Mouse (Mus musculus) heart, embryonic 11.5 days (tissue): ENCODE results near the gene Csad. TPM values are rescaled to one million over a fixed set of nuclear protein-coding genes. Genes with fewer than 3 reads are reported as not detected.

Experiments
- ATAC-seq: fragments of 200-750 bp; cut with Nextera tagmentation; replicated peaks from 2 replicates; pipeline ENCODE4 v1.8.0; 2017; ENCODE audit warnings: moderate library complexity; ENCODE audit not compliant: insufficient number of reproducible peaks, low FRiP score, low TSS enrichment
- H3K27ac ChIP-seq: fragments of 300-500 bp; sonication (generic); 2 replicates; pipeline ENCODE4 v1.5.1; 2014; ENCODE audit warnings: mild to moderate bottlenecking, low read depth, low read length
- H3K27me3 ChIP-seq: fragments of 300-500 bp; sonication (generic); 2 replicates; pipeline ENCODE4 v1.6.1; 2014; ENCODE audit warnings: mild to moderate bottlenecking, low read length, mixed read lengths; ENCODE audit not compliant: control insufficient read depth, insufficient read depth
- H3K36me3 ChIP-seq: fragments of 300-500 bp; sonication (generic); 2 replicates; pipeline ENCODE4 v1.6.1; 2014; ENCODE audit warnings: mild to moderate bottlenecking, low read length, moderate library complexity, mixed read lengths; ENCODE audit not compliant: control insufficient read depth, insufficient read depth
- H3K4me1 ChIP-seq: fragments of 300-500 bp; sonication (generic); 2 replicates; pipeline ENCODE4 v1.6.1; 2014; ENCODE audit warnings: low read length; ENCODE audit not compliant: control insufficient read depth, insufficient read depth
- H3K4me2 ChIP-seq: fragments of 300-500 bp; sonication (generic); 2 replicates; pipeline ENCODE4 v1.6.1; 2014; ENCODE audit warnings: mild to moderate bottlenecking, moderate library complexity
- H3K4me3 ChIP-seq: fragments of 300-500 bp; sonication (generic); 2 replicates; pipeline ENCODE4 v1.5.1; 2014; ENCODE audit warnings: low read depth, low read length
- H3K9ac ChIP-seq: fragments of 300-500 bp; sonication (generic); 2 replicates; pipeline ENCODE4 v1.6.1; 2014; ENCODE audit warnings: mild to moderate bottlenecking, low read depth, low read length, moderate library complexity
- H3K9me3 ChIP-seq: fragments of 300-500 bp; sonication (generic); replicated peaks from 2 replicates; pipeline ENCODE4 v1.6.1; 2016; ENCODE audit warnings: low read length; ENCODE audit not compliant: control insufficient read depth
- WGBS: fragments of 180-500 bp; shearing (Covaris S2); extraction: QIAGEN DNeasy Blood & Tissue Kit; methylation state at CpG from one replicate; pipeline ENCODE4 v1.1.7; 2014; ENCODE audit not compliant: insufficient replicate concordance; 5-methylcytosine and 5-hydroxymethylcytosine counted together
- polyA plus RNA-seq: library from polyadenylated mRNA; unstranded; fragments of >200 nt; fragmentation: Nextera tagmentation; extraction: Ambion mirVana; gene quantifications from 2 replicates; pipeline ENCODE4 v1.2.1, GENCODE M21; 2014

Csad gene
- polyA plus RNA-seq, 1 experiment from 2014 or later = 33.4 TPM

DNA sequence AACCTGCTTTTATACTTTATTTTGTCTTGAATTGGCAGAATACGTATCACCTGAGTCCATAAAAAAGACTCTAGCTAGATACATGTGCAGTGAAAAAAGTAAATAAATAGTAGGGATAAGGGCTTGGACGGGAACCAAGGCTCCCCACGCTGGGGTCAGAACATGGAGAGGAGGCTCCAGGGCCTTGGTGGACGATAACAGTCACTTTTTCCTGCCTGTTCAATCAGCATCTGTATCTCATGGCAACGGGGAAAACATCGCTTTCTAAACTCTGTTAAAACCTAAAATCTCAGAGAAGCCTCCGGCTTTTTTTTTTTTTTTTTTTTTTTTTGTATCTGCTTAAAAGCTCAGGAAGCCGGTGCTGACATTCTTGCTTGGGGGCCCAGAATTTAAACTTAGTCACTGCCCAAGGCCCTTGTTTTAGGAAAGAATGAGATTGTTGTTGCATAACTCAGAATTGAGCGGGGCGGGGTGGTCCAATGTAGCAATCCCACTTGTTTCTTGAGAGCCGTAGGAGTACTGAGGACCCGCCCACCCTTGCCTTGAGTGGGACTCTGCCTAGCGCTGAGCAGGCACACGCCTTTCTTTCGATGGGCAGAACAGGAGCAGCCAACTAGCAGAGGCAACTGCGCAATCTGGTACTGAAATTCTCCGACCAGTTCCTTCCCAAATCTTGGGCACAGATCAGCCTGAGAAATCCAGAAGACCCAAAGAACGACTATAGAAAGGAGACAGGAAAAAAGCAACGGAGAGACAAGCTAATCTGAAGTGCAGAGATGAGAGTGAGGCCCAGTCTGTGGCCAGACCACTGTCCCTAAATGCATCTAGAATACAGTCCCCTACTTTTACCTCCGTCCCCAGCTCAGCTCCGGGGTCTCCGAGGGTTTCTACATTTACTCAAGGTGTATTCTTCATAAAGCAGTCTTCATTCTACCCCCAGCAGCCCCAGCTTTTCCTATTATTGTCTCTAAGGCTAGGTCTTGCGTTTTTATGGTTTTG is 61.3 kb downstream of the Csad start:
- Histone ChIP-seq H3K4me2 (no peak overlapping the region), H3K4me3 (no peak overlapping the region), H3K4me1 (peaks cover 17% of the 10 kb centered on the region), H3K9ac (no peak overlapping the region), H3K9me3 (no peaks in the 10 kb centered on the region), H3K36me3 (no peaks in the 10 kb centered on the region), H3K27me3 (peaks cover 26% of the 10 kb centered on the region), H3K27ac (no peak overlapping the region)
- 46% methylated on average over 23 of the region's 23 CpGs for WGBS
- no peak for ATAC-seq

DNA sequence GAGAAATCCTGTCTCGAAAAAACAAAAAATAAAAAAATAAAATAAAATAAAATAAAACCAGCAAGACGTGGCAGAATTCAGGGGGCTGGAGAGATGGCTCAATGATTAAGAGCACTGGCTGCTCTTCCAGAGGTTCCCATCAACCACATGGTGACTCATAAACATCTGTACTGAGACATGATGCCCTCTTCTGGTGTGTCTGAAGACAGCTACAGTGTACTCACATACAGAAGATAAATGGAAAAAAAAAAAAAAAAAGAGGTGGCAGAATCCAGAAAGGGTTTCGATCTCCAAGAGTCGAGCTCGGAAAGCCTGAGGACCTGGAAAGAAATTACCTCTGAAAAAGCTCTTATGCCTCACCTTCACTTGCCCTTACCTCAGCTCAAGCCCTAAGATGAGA is 63.4 kb downstream of the Csad start:
- no peak overlapping the region for H3K9ac ChIP-seq
- no peak overlapping the region for H3K27ac ChIP-seq
- H3K4me1 ChIP-seq = peaks cover 10% of the 10 kb centered on the region
- no peak overlapping the region for H3K4me2 ChIP-seq
- no peaks in the 10 kb centered on the region for H3K9me3 ChIP-seq
- WGBS = 87% methylated on average over 5 of the region's 5 CpGs
- H3K4me3 ChIP-seq = no peak overlapping the region
- H3K36me3 ChIP-seq = no peaks in the 10 kb centered on the region
- peaks cover 26% of the 10 kb centered on the region for H3K27me3 ChIP-seq
- ATAC-seq = no peak

DNA sequence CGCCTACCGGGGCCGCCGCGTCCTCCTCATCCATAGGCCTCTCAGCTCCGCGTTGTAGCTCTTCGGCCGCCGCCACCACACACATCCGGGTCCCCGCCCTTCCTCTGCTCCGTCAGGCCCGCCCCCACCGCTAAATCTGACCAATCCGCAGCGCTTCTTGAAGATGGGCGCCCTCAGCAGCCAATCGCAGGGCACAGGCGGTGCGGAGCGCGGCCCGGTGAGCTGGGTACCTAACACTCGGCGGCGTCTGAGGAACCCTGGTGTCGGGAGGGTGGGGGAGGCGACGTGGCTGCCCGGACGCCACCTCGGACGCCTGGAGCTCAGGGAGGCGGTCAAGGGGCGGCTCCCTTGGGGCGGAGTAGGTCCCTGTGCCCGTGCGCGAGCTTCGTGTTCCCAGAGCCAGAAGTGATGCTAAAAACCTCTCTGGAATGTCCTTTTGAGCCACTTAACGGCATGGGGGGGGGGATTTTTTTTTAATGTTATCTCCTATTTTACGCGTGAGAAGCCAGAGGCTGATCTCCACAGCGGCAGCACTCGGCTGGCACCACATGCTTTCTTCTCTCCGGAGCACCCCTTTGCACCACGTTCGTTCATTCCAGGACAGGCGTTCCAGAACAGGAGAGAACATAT is 68.3 kb downstream of the Csad start, which contains the start of gene Spryd3:
Spryd3 (minus strand) TSS at position 106 of the 630 bp plus-strand sequence.
- peak within 1 kb of the TSS; percentile 80 for H3K4me3 ChIP-seq
- peak; percentile 99 for ATAC-seq
- no peaks in the 10 kb centered on the region for H3K27me3 ChIP-seq
- 1% methylated on average over 45 of the region's 50 CpGs for WGBS
- peaks cover 4% of the 10 kb centered on the region for H3K36me3 ChIP-seq
- H3K4me2 ChIP-seq = peak within 1 kb of the TSS; percentile 93
- H3K4me1 ChIP-seq = peaks cover 7% of the 10 kb centered on the region
- peak within 1 kb of the TSS; percentile 78 for H3K9ac ChIP-seq
- H3K9me3 ChIP-seq = no peaks in the 10 kb centered on the region
- peak within 1 kb of the TSS; percentile 73 for H3K27ac ChIP-seq

DNA sequence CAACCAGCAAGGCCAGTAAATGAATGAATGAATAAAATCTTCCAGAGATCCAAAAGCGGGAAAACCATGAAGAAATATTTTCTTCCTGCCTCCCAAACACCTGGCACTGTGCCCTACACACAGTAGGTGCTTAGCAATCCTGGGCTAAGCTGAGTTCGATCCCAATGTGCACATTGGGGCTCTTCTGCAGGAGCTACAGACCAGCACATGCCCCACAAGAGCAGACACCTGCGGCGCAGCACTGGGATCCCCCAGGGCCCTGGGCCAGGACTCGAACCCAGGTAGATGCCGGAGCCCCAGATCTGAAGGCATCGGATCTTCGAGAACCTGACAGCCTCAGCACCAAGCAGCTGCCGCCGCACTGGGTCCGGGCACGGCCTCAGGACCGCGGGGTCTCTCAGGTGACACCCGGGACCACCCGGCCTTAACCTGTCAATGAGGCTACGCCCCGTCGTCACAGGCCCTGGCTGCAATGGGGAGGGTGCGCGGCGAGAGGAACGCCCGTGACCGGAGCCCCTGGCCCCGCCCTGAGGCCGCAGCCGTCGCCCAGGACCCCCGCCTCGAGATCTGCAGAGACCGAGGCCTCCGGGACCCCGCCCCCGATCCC is 68.9 kb downstream of the Csad start:
- Histone ChIP-seq H3K4me3 (peak overlapping the region; percentile 80), H3K9ac (peak overlapping the region; percentile 78), H3K4me2 (peak overlapping the region; percentile 93), H3K4me1 (peaks cover 7% of the 10 kb centered on the region), H3K9me3 (no peaks in the 10 kb centered on the region), H3K27ac (peak overlapping the region; percentile 73), H3K27me3 (no peaks in the 10 kb centered on the region), H3K36me3 (peaks cover 5% of the 10 kb centered on the region)
- 3% methylated on average over 31 of the region's 35 CpGs for WGBS
- ATAC-seq = peak; percentile 67

DNA sequence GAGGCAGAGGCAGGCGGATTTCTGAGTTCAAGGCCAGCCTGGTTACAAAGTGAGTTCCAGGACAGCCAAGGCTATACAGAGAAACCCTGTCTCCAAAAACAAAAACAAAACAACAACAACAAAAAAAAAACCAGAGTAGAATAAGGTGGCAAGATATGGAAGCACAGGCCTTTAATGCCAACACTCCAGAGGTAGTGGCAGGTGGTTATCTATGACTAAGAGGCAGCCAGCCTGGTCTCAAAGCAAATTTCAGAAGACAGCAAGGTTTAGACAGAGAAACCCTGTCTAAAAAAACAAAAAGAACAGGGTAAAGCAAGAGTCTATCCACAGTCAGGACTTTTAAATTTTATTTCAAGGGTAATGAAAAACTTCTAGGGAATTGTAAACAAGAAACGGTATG is 69.8 kb downstream of the Csad start:
- H3K36me3 ChIP-seq = peaks cover 9% of the 10 kb centered on the region
- H3K9me3 ChIP-seq = no peaks in the 10 kb centered on the region
- H3K4me1 ChIP-seq = peaks cover 7% of the 10 kb centered on the region
- no peak overlapping the region for H3K4me3 ChIP-seq
- peak overlapping the region; percentile 93; the same call in 1 of the 2 replicates for H3K4me2 ChIP-seq
- WGBS = 86% methylated on average over 2 of the region's 2 CpGs
- ATAC-seq = no peak
- H3K9ac ChIP-seq = peak overlapping the region; percentile 78; the same call in 1 of the 2 replicates
- no peaks in the 10 kb centered on the region for H3K27me3 ChIP-seq
- H3K27ac ChIP-seq = no peak overlapping the region

DNA sequence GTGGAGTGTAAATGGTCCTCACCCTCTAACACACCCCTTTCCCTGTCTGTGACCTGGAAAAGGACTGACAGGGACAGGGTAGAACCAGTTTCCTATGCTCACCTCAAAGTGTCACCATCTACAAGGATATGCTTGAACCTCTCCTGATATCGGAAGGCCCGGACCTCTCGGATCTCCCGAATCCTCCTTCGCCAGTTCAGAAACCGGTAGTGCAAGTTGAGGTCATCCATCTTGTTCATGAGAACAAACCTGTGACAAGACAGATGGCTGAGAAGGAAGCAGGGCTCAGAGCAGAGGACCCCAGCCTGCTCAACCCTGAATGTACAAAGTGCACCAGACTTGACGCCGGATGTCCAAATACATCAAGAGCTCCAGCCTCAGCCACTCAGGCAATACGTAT is 71.2 kb downstream of the Csad start:
- Histone ChIP-seq H3K27me3 (no peaks in the 10 kb centered on the region), H3K9me3 (no peaks in the 10 kb centered on the region), H3K4me2 (no peak overlapping the region), H3K4me3 (no peak overlapping the region), H3K27ac (no peak overlapping the region), H3K9ac (no peak overlapping the region), H3K36me3 (peaks cover 15% of the 10 kb centered on the region), H3K4me1 (peaks cover 7% of the 10 kb centered on the region)
- ATAC-seq = no peak
- WGBS = 85% methylated on average over 9 of the region's 9 CpGs

Other genes starting within 250 kb of the Csad start
- 30.4 and 36.8 TPM in 2 replicates for gene Krt8, start 200.2 kb downstream of the Csad start, polyA plus RNA-seq
- gene Krt18, start 176.5 kb downstream of the Csad start, polyA plus RNA-seq = 39.3 and 41.9 TPM in 2 replicates
- 71.6 and 83.5 TPM in 2 replicates for gene Eif4b, start 131.0 kb downstream of the Csad start, polyA plus RNA-seq
- 25.0 and 25.4 TPM in 2 replicates for gene Tns2, start 104.3 kb downstream of the Csad start, polyA plus RNA-seq
- 11.1 and 14.6 TPM in 2 replicates for gene Spryd3, start 68.5 kb downstream of the Csad start, polyA plus RNA-seq
- gene Igfbp6, start 60.4 kb downstream of the Csad start, polyA plus RNA-seq = 0.70 and 1.1 TPM in 2 replicates
- 0.76 and 2.3 TPM in 2 replicates for gene Soat2, start 54.2 kb downstream of the Csad start, polyA plus RNA-seq
- gene Zfp740, start 1.5 kb downstream of the Csad start, polyA plus RNA-seq = 25.8 and 31.2 TPM in 2 replicates
- gene Itgb7, start 27.2 kb upstream of the Csad start, polyA plus RNA-seq = 0.94 and 1.2 TPM in 2 replicates
- 11.2 and 13.4 TPM in 2 replicates for gene Rarg, start 52.8 kb upstream of the Csad start, polyA plus RNA-seq
- gene Gm9918, start 65.8 kb upstream of the Csad start, polyA plus RNA-seq = 0.07 TPM in 1 of 2 replicates, not detected in the other
- gene Mfsd5, start 74.7 kb upstream of the Csad start, polyA plus RNA-seq = 44.4 and 45.3 TPM in 2 replicates
- gene Espl1, start 91.5 kb upstream of the Csad start, polyA plus RNA-seq = 20.0 and 23.8 TPM in 2 replicates
- 307 and 350 TPM in 2 replicates for gene Pfdn5, start 121.4 kb upstream of the Csad start, polyA plus RNA-seq
- 72.7 and 77.8 TPM in 2 replicates for gene Myg1, start 127.0 kb upstream of the Csad start, polyA plus RNA-seq
- 62.9 and 64.9 TPM in 2 replicates for gene Aaas, start 146.0 kb upstream of the Csad start, polyA plus RNA-seq
- 0.20 and 0.52 TPM in 2 replicates for gene Sp7, start 162.5 kb upstream of the Csad start, polyA plus RNA-seq
- 7.5 and 8.1 TPM in 2 replicates for gene Sp1, start 201.4 kb upstream of the Csad start, polyA plus RNA-seq
- gene Amhr2, start 240.6 kb upstream of the Csad start, polyA plus RNA-seq = 0.93 and 1.2 TPM in 2 replicates